Mouse (Mus musculus) heart, embryonic 14.5 days (tissue): ENCODE data around the gene Rasgrf1. TPM values are rescaled to one million over a fixed set of nuclear protein-coding genes. Genes with fewer than 3 reads are reported as not detected.
"Not testable (repeated sequence)": the region's sequence is repeated elsewhere in the genome, so short reads cannot be mapped to it uniquely, and the experiment has no call there.

Source experiments
- ATAC-seq: fragments of 200-750 bp; cut with Nextera tagmentation; 2 replicates; pipeline ENCODE4 v1.8.0; 2017; ENCODE audit warnings: low read depth, moderate TSS enrichment; ENCODE audit not compliant: insufficient number of reproducible peaks, insufficient read depth, low FRiP score
- H3K27ac ChIP-seq, 2 experiments: fragments of 200-500 bp in 1 of 2; fragments of 300-500 bp in 1 of 2; sonication (generic) in 1 of 2; replicated peaks in 1 of 2; 2 replicates each; pipeline ENCODE4 v1.5.1; 2012 to 2014; ENCODE audit warnings: low read depth in 2 of 2, low read length in 2 of 2, control low read depth in 1 of 2, mild to moderate bottlenecking in 1 of 2, mixed read lengths in 1 of 2; ENCODE audit not compliant: control insufficient read depth in 1 of 2, insufficient read depth in 1 of 2
- H3K27me3 ChIP-seq: fragments of 300-500 bp; sonication (generic); 2 replicates; pipeline ENCODE4 v1.6.1; 2014; ENCODE audit warnings: mild to moderate bottlenecking, low read length, control low read depth; ENCODE audit not compliant: control insufficient read depth, insufficient read depth
- H3K36me3 ChIP-seq: fragments of 300-500 bp; sonication (generic); 2 replicates; pipeline ENCODE4 v1.6.1; 2014; ENCODE audit warnings: mild to moderate bottlenecking, control low read depth, low read length, mixed read lengths; ENCODE audit not compliant: control insufficient read depth, insufficient read depth
- H3K4me1 ChIP-seq, 2 experiments: fragments of 200-500 bp in 1 of 2; fragments of 300-500 bp in 1 of 2; sonication (generic) in 1 of 2; 2 replicates each; pipeline ENCODE4 v1.6.1; 2012 to 2014; ENCODE audit warnings: low read length in 2 of 2, control low read depth in 1 of 2, mixed read lengths in 1 of 2; ENCODE audit not compliant: control insufficient read depth in 2 of 2, insufficient read depth in 2 of 2
- H3K4me2 ChIP-seq: fragments of 300-500 bp; sonication (generic); 2 replicates; pipeline ENCODE4 v1.6.1; 2014; ENCODE audit warnings: mild to moderate bottlenecking, low read length
- H3K4me3 ChIP-seq, 2 experiments: fragments of 200-500 bp in 1 of 2; fragments of 300-500 bp in 1 of 2; sonication (generic) in 1 of 2; 2 replicates each; pipeline ENCODE4 v1.5.1; 2012 to 2014; ENCODE audit warnings: low read length in 2 of 2, mild to moderate bottlenecking in 2 of 2, control low read depth in 1 of 2, low read depth in 1 of 2, moderate library complexity in 1 of 2; ENCODE audit not compliant: control insufficient read depth in 1 of 2, insufficient read depth in 1 of 2
- H3K9ac ChIP-seq: fragments of 300-500 bp; sonication (generic); 2 replicates; pipeline ENCODE4 v1.6.1; 2014; ENCODE audit warnings: mild to moderate bottlenecking, low read length
- H3K9me3 ChIP-seq: fragments of 300-500 bp; sonication (generic); 2 replicates; pipeline ENCODE4 v1.6.1; 2016; ENCODE audit warnings: low read length, control low read depth; ENCODE audit not compliant: control insufficient read depth
- WGBS: fragments of 180-500 bp; shearing (Covaris S2); extraction: QIAGEN DNeasy Blood & Tissue Kit; methylation state at CpG from one replicate; pipeline ENCODE4 v1.1.7; 2014; 5-methylcytosine and 5-hydroxymethylcytosine counted together
- polyA plus RNA-seq: library from polyadenylated mRNA; unstranded; fragments of >200 nt; fragmentation: Nextera tagmentation; extraction: Ambion mirVana; gene quantifications from 2 replicates; pipeline ENCODE4 v1.2.1, GENCODE M21; 2014

Rasgrf1 gene
- polyA plus RNA-seq, 1 experiment from 2014 or later = 0.11 TPM

DNA sequence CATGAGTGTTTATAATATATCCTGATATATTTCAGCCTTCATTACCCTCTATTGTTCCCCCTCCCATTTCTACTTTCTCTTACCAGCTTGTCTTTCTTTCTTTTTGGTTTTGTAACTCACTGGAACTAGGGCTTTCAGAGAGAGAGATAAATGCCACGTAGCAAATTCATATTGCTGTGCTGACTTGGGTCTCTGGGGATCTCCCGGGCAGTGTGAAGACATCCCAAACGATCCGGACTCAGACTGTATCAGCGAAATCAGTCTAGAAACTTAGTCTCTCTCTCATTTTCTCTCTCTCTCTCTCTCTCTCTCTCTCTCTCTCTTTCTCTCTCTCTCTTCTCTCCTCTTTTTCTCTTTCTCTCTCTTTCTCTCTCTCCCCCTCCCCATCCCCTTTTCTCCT, 145.7 kb downstream of the Rasgrf1 start:
- Histone ChIP-seq H3K4me3 (peak overlapping the region in 1 of 2 experiments; percentile 59; a peak in 3 of 4 replicates), H3K4me1 (no peaks in the 10 kb centered on the region), H3K9me3 (no peaks in the 10 kb centered on the region), H3K27ac (no peak overlapping the region), H3K4me2 (peak overlapping the region; percentile 91), H3K9ac (peak overlapping the region; percentile 77; the same call in 1 of the 2 replicates), H3K27me3 (no peaks in the 10 kb centered on the region), H3K36me3 (no peaks in the 10 kb centered on the region)
- WGBS = 43% methylated on average over 5 of the region's 5 CpGs
- ATAC-seq = no peak

DNA sequence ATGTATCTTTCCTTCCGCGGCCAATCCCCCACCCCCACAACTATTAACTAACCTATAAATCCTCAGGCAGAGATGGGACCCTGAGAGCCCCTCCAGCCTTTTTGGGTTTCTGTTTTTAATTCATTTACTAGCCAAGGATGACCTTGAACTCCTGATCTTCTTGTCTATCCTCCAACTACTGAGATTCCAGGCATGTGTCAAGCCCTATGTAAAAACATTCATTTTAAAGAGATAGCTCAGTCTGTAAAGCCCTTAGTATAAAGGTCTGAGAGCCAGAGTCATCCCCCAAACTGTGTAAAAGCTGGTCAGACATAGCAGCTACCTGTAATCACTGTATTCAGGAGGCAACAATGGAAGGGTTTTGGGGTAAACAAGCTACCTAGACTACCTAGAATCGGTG, 146.2 kb downstream of the Rasgrf1 start:
- Histone ChIP-seq H3K27me3 (no peaks in the 10 kb centered on the region), H3K27ac (no peak overlapping the region), H3K4me3 (no peak overlapping the region), H3K4me2 (peak overlapping the region; percentile 91; the same call in 1 of the 2 replicates), H3K9ac (no peak overlapping the region), H3K4me1 (no peaks in the 10 kb centered on the region), H3K36me3 (no peaks in the 10 kb centered on the region), H3K9me3 (no peaks in the 10 kb centered on the region)
- no peak for ATAC-seq
- 82% methylated on average over 3 of the region's 3 CpGs for WGBS

DNA sequence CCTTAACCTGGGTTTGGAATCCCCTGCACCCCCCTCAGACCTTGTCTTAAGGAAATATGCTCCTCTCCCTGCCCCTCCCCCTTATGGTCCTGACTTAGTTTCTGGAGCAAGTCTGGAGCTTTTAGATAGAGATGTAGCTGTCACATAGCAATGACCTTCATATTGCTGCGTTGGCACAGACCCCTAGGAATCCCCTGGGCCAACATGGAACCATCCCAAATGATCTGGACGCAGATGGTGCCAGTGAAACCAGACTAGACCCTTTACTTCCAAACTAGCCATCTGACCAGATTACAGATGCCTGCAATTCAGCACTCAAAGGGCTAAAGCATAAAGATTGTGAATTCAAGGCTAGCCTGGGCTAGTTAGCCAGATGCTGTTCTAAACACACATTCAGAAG, 147.0 kb downstream of the Rasgrf1 start:
- Histone ChIP-seq H3K9ac (no peak overlapping the region), H3K27me3 (no peaks in the 10 kb centered on the region), H3K27ac (no peak overlapping the region), H3K4me3 (no peak overlapping the region), H3K36me3 (no peaks in the 10 kb centered on the region), H3K4me1 (no peaks in the 10 kb centered on the region), H3K4me2 (no peak overlapping the region), H3K9me3 (no peaks in the 10 kb centered on the region)
- WGBS = 78% methylated on average over 2 of the region's 2 CpGs
- ATAC-seq = no peak

DNA sequence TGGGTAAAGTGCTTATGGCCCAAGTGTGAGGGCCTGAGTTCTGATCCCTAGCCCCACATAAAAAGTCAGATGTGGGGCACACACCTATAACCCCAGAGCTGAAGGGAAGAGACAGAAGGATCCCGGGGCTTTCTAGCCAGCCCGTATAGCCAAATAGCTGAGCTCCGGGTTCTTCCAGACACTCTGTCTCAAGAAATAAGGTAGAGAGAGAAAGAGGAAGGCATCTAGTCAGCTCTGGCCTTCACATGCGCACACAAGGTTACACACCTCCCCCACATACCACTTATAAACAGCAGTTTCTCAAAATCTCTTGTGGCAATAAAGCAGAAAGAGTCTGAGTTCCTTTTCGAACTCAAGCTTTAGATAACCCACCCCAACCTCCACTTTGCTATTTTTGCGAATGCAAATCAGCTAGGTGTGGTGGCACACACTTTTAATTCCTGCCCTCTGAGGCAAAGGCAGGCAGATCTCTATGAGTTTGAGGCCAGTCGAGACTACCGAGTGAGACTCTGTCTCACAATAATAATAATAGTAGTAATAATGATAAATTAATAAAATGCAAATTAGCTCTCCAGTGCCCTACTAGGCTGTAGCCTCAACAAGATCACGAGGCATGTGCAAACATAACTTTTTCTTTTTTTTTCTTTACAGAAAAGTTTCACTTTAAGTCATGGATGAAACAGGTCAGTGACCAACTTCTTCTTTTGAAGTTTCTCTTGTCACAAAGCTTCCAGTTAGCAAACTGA, 150.3 kb downstream of the Rasgrf1 start:
- H3K27ac ChIP-seq = no peak overlapping the region
- ATAC-seq = no peak
- no peaks in the 10 kb centered on the region for H3K36me3 ChIP-seq
- H3K4me2 ChIP-seq = no peak overlapping the region
- H3K4me3 ChIP-seq = no peak overlapping the region
- WGBS = 74% methylated on average over 9 of the region's 9 CpGs
- H3K27me3 ChIP-seq = no peaks in the 10 kb centered on the region
- H3K9me3 ChIP-seq = no peaks in the 10 kb centered on the region
- H3K4me1 ChIP-seq = no peaks in the 10 kb centered on the region
- H3K9ac ChIP-seq = no peak overlapping the region

DNA sequence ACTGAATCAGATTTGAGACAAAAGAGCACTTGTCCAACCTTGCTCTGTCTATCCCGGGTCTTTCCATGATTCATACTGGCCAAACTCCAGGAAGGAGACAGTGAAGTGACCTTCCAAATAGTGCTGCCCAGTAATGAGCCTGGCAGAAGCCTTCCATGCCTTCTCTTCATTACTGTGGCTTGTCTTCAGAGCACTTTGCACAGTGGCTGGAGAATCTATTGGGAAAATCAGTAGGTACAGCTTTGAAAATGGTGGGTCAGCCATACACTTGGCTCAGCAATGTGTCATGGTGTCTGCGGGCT, 150.8 kb downstream of the Rasgrf1 start:
- 71% methylated on average over 2 of the region's 2 CpGs for WGBS
- no peaks in the 10 kb centered on the region for H3K36me3 ChIP-seq

DNA sequence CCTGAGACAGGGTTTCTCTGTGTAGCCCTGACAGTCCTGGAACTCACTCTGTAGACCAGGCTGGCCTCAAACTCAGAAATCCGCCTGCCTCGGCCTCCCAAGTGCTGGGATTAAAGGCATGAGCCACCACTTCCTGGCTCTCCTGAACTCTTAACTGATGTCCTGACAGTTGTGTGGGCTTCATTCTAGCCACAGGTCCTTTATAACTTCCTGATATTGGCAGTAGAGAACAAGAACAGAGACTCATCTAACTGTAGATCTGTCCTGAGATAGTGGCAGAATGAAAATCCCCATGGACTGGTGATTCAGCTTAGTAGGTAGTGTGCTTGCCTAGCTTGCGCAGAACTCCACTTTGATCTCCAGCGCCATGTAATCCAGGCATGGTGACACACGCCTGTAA, 151.2 kb downstream of the Rasgrf1 start:
- H3K36me3 ChIP-seq, H3K27ac ChIP-seq, H3K4me2 ChIP-seq, H3K9ac ChIP-seq, H3K27me3 ChIP-seq, ATAC-seq, H3K4me3 ChIP-seq, H3K9me3 ChIP-seq, H3K4me1 ChIP-seq: not testable (repeated sequence)
- 83% methylated on average over 5 of the region's 5 CpGs for WGBS

More for the DNA sequence above, 150.8 kb downstream of the Rasgrf1 start:
- ATAC-seq = no peak
- Histone ChIP-seq H3K4me1 (no peaks in the 10 kb centered on the region), H3K4me2 (no peak overlapping the region), H3K27me3 (no peaks in the 10 kb centered on the region), H3K27ac (no peak overlapping the region), H3K4me3 (no peak overlapping the region), H3K9me3 (no peaks in the 10 kb centered on the region), H3K9ac (no peak overlapping the region)

DNA sequence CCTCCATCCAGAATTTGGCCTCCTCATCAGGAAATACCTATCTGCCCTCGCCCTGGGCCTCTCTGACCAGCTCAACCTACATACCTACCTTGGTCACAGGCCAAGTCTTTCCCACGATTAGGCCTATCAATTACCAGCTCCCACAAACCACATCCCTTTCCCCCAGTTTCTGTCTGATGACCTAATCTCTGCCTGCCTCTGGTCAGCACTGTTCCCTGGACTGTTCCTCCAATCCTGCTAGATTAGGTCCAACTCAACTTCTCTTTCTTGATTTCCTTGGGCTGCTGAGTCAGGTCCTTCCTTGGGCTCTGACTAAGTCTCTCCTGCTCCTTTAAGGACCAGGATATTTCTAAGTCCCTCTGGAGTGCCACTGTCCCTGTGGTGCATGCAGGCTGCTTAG, 157.6 kb downstream of the Rasgrf1 start:
- H3K9ac ChIP-seq = no peak overlapping the region
- no peaks in the 10 kb centered on the region for H3K27me3 ChIP-seq
- no peak overlapping the region for H3K27ac ChIP-seq
- no peaks in the 10 kb centered on the region for H3K36me3 ChIP-seq
- no peak for ATAC-seq
- H3K9me3 ChIP-seq = no peaks in the 10 kb centered on the region
- no peak overlapping the region for H3K4me3 ChIP-seq
- H3K4me2 ChIP-seq = no peak overlapping the region
- WGBS = 59% methylated on average over 2 of the region's 2 CpGs
- H3K4me1 ChIP-seq = no peaks in the 10 kb centered on the region

DNA sequence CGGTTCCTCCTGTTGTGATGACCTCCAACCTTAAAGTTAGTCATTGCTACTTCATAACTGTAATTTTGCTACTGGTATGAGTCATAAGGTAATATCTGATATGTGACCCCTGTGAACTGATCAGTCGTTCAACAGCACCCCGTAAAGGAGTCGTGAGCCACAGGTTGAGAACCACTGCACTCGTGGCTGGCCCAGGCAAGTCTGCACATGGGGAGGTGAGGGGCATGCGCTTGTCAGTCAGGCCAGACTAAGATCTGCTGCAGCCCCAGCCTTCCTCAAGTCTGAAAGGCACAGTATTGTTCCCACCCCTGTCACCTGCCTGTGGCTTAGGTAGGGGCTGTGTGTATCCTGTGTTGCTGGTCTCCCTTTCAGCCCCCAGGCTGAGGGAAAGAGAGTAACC, 159.1 kb downstream of the Rasgrf1 start:
- Histone ChIP-seq H3K27me3 (no peaks in the 10 kb centered on the region), H3K36me3 (no peaks in the 10 kb centered on the region), H3K27ac (no peak overlapping the region), H3K4me3 (no peak overlapping the region), H3K4me1 (no peaks in the 10 kb centered on the region), H3K4me2 (no peak overlapping the region), H3K9ac (no peak overlapping the region), H3K9me3 (no peaks in the 10 kb centered on the region)
- no peak for ATAC-seq
- WGBS = 85% methylated on average over 6 of the region's 6 CpGs
